Mouse (Mus musculus) left cerebral cortex, adult 2 months (tissue): ENCODE measurements at regions not wholly inside any gene's neighbourhood (a gene's known extent, or its start where the extent isn't known, plus 50 kb on each side); places are given as distances from the start of the nearest gene placed in this dataset.

ENCODE experiments used
- DNase-seq, 2 experiments: peaks; one replicate each; pipeline ENCODE4 v3.0.0; 2021 to 2022; ENCODE audit warnings: low spot score in 2 of 2, mixed read lengths in 1 of 2; ENCODE audit errors: extremely low spot score in 1 of 2
- H3K27ac ChIP-seq: fragments of 200-600 bp; 2 replicates; pipeline ENCODE4 v1.8.1; 2022
- H3K4me3 ChIP-seq: fragments of 200-600 bp; 2 replicates; pipeline ENCODE4 v1.8.1; 2022
- CTCF ChIP-seq: fragments of 200-600 bp; IDR thresholded peaks from 2 replicates; pipeline ENCODE4 v1.8.1; 2022; ENCODE audit warnings: antibody characterized with exemption, mild to moderate bottlenecking, moderate library complexity
- intact Hi-C: fragments of 180-260 bp; cut with DNase I; formaldehyde crosslinking; loops from one replicate; pipeline ENCODE4 v1.15.1; 2025

- TF ChIP-seq CTCF = no peak
- intact Hi-C loops = loop anchor here (1.0 kb wide), 1 partner anchor 94 kb away; no protein-coding TSS in a partner anchor
- Histone ChIP-seq H3K27ac (peak overlapping the region; percentile 50; the same call in 1 of the 2 replicates), H3K4me3 (no peak overlapping the region)
- peak; percentile 25 to 65 for DNase-seq
These were observed 131.4 kb downstream of the Mycn start for GRCm38 (mm10) chr12:12810159-12810885.

GRCm38 (mm10) chr12:12808120-12808519, 133.6 kb downstream of the Mycn start:
- DNase-seq = no peak
- no peak overlapping the region for H3K27ac ChIP-seq
- intact Hi-C loops = no loop called here
- no peak overlapping the region for H3K4me3 ChIP-seq
- TF ChIP-seq CTCF = no peak

DNA sequence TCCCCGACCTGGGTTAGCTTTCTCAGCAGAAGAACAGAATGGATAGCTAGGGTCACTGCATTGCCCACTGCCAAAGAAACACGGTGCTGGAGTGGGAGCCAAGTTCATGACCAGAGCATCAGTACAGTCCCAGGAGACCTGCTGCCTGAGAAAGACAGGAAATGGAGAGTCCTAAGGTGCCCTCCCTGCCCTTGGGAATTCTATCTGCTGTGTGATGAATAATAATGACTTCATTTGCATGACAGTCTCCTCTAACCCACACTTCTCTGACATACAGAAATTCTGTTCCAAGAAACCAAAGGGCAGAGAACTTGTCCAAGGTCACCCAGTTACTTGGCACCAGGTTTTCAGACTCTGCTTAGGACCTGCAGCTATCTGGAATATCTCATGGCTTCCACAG, 138.1 kb downstream of the Mycn start:
- TF ChIP-seq CTCF = no peak
- DNase-seq = no peak
- no peak overlapping the region for H3K4me3 ChIP-seq
- H3K27ac ChIP-seq = no peak overlapping the region
- intact Hi-C loops = no loop called here

- Histone ChIP-seq H3K27ac (no peak overlapping the region), H3K4me3 (no peak overlapping the region)
- TF ChIP-seq CTCF = no peak
- intact Hi-C loops = no loop called here
- DNase-seq = no peak
These were observed 139.3 kb downstream of the Mycn start for GRCm38 (mm10) chr12:12802396-12802795.

- no peak for DNase-seq
- intact Hi-C loops = no loop called here
These were observed 140.0 kb downstream of the Mycn start for GRCm38 (mm10) chr12:12801700-12802099.

GRCm38 (mm10) chr12:12800120-12800519, 141.6 kb downstream of the Mycn start:
- no peak for TF ChIP-seq CTCF
- Histone ChIP-seq H3K27ac (no peak overlapping the region), H3K4me3 (no peak overlapping the region)
- no peak for DNase-seq
- intact Hi-C loops = no loop called here

More at GRCm38 (mm10) chr12:12801700-12802099, 140.0 kb downstream of the Mycn start:
- no peak overlapping the region for H3K4me3 ChIP-seq
- H3K27ac ChIP-seq = no peak overlapping the region
- no peak for TF ChIP-seq CTCF

GRCm38 (mm10) chr12:12789052-12789451, 152.7 kb downstream of the Mycn start:
- no peak for DNase-seq
- Histone ChIP-seq H3K4me3 (no peak overlapping the region), H3K27ac (no peak overlapping the region)
- intact Hi-C loops = loop anchor here (10.0 kb wide), 1 partner anchor 426 kb away; no protein-coding TSS in a partner anchor
- TF ChIP-seq CTCF = no peak

- DNase-seq = no peak
- intact Hi-C loops = loop anchor here (10.0 kb wide), 1 partner anchor 426 kb away; no protein-coding TSS in a partner anchor
These were observed 153.4 kb downstream of the Mycn start for GRCm38 (mm10) chr12:12788263-12788852.

DNA sequence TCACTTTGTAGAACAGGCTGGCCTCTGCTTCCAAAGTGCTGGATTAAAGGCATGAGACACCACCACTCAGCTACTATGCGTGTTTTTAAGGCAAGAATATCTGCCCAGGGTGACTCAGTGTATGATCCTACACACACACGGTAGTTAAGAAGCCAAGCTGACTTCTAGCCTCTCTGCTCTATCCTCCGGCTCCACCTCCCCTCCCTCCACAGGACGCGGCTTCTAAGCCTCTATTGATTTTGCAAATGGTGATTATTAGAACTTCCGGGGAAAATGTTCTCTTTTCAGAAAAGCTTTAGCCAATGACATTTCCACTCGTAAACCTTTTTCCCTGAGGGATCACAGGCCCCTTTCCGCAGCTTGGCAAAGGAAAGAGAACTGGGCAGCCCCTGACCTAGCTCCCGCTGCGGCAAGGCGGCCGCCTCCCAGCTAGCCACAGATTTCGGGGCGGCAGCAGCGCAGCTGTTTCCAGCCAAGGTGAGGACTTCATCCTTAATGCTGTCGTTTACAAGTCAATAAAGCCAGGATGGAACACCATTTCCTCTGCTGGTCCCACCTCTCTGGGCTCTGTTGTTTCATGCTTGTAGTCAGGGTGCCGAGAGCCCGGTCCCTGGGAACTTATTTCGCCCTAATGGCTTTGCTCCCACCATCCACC, 154.0 kb downstream of the Mycn start:
- no peak for DNase-seq
- Histone ChIP-seq H3K27ac (no peak overlapping the region), H3K4me3 (no peak overlapping the region)
- no peak for TF ChIP-seq CTCF
- intact Hi-C loops = loop anchor here (10.0 kb wide), 1 partner anchor 427 kb away; no protein-coding TSS in a partner anchor

More at GRCm38 (mm10) chr12:12788263-12788852, 153.4 kb downstream of the Mycn start:
- Histone ChIP-seq H3K27ac (no peak overlapping the region), H3K4me3 (no peak overlapping the region)
- TF ChIP-seq CTCF = no peak

DNA sequence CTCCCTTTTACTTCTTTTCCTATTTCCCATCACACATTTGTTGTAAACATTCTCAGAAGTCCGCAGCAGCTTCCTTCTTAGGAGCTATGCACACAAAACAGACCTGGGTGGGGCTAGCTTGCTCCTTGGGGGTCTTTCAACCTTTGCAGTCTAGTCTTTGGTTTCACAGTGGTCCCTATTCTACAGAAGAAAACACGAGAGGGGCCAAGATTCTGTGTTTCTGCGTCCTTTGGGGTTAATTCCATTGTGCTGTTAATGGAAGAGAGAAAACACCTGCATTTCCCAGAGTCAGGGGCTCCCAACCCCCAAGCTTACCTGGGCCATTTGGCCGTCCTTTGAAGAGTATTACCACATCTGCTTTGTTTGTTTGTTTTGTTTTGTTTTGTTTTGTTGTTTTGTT, 154.6 kb downstream of the Mycn start:
- H3K27ac ChIP-seq = no peak overlapping the region
- intact Hi-C loops = loop anchor here (10.0 kb wide), 1 partner anchor 428 kb away; no protein-coding TSS in a partner anchor
- no peak for DNase-seq
- TF ChIP-seq CTCF = no peak
- no peak overlapping the region for H3K4me3 ChIP-seq

GRCm38 (mm10) chr12:12783699-12784605, 157.8 kb downstream of the Mycn start:
- H3K27ac ChIP-seq = peak overlapping the region; percentile 58
- no peak overlapping the region for H3K4me3 ChIP-seq
- TF ChIP-seq CTCF = no peak
- DNase-seq = no peak
- intact Hi-C loops = loop anchor here (10.0 kb wide), 1 partner anchor 431 kb away; no protein-coding TSS in a partner anchor
